ENCODE assay signal across 13 mouse cellular contexts in the genomic region with DNA sequence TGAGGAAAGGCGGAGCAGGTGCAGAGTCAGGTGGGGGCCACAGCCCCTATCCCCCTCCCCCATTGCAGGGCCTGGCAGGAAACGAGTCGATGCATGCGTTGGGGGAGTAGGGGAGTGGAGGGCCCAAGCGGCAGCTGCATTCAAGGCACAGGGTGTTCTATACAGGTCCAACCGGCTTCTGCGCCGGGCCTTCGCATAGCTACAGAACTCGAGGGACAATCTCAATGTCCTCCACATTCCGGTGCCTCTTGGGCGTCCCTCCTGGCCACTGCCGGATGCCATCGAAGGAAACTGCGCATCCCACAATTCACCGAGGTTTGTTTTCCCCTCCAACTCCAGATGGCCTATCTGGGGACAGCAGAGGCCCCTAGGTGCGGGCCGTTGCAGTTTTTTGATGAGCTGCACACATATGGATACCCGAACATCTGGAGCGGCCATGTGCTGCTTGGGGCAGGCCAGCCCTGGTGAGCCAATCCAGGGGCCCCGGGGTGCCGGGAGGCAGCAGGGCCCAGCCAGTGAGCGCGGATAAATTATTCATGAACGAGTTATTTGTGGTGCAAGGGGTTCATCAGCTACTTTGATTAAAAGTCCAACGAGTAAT.
DNase-seq lines count a peak whose midpoint lies in the region; ATAC-seq and TF ChIP-seq lines count a peak whose summit lies in the region.
"Had no signal": no experiment of that assay in that cellular context is flagged by ENCODE, and none has a peak within 500 bp of the region (broad histone marks: within the 10 kb centered on the region; RNA-seq: fewer than 3 reads in every experiment).

No protein-coding gene starts in this region.

- WGBS in intestine, postnatal 0 days, result 32% methylated on average over 26 of the region's 26 CpGs
- WGBS in intestine, embryonic 16.5 days, result 18% methylated on average over 26 of the region's 26 CpGs
- 13% methylated on average over 26 of the region's 26 CpGs for WGBS in forebrain, embryonic 11.5 days
- WGBS in limb, embryonic 15.5 days, result 14% methylated on average over 26 of the region's 26 CpGs

- no peak overlapping the region for H3K27ac ChIP-seq in intestine, postnatal 0 days (ENCODE audit: low read depth, low read length)
- H3K27ac ChIP-seq in intestine, embryonic 16.5 days (ENCODE audit: low read length), result no peak overlapping the region
- H3K27ac ChIP-seq in forebrain, embryonic 11.5 days (ENCODE audit: low read depth, low read length), result no peak overlapping the region
- H3K27ac ChIP-seq in limb, embryonic 15.5 days, result 0 out of 2 replicates have a peak overlapping the region, but pooled peaks have one; percentile 48

- H3K9me3 ChIP-seq in intestine, postnatal 0 days (ENCODE audit: control insufficient read depth), result no peaks in the 10 kb centered on the region
- H3K9me3 ChIP-seq in intestine, embryonic 16.5 days (ENCODE audit: control insufficient read depth, low read length), result no peaks in the 10 kb centered on the region
- no peaks in the 10 kb centered on the region for H3K9me3 ChIP-seq in forebrain, embryonic 11.5 days (ENCODE audit: control insufficient read depth, low read length)
- no peaks in the 10 kb centered on the region for H3K9me3 ChIP-seq in limb, embryonic 15.5 days

- no peak for ATAC-seq in intestine, postnatal 0 days
- ATAC-seq in intestine, embryonic 16.5 days, result no peak
- ATAC-seq in forebrain, embryonic 11.5 days (replicated peaks; ENCODE audit: low FRiP score), result peak; percentile 65
- ATAC-seq in limb, embryonic 15.5 days (ENCODE audit: insufficient number of reproducible peaks, low FRiP score, low TSS enrichment, low read depth), result peak; percentile 56; the same call in 1 of the 2 replicates

- peaks cover 7% of the 10 kb centered on the region; the same call in 1 of the 2 replicates for H3K27me3 ChIP-seq in intestine, postnatal 0 days (replicated peaks; ENCODE audit: control insufficient read depth, insufficient read depth, low read length)
- peaks cover 11% of the 10 kb centered on the region; the same call in 1 of the 2 replicates for H3K27me3 ChIP-seq in intestine, embryonic 16.5 days (replicated peaks; ENCODE audit: control insufficient read depth, insufficient read depth, low read length)
- peaks cover 5% of the 10 kb centered on the region; the same call in 1 of the 2 replicates for H3K27me3 ChIP-seq in forebrain, embryonic 11.5 days (ENCODE audit: control insufficient read depth, insufficient read depth, low read length)
- 0 out of 2 replicates have a peak, but pooled peaks cover 11% of the 10 kb centered on the region for H3K27me3 ChIP-seq in limb, embryonic 15.5 days
- H3K27me3 ChIP-seq: CH12.LX had no signal

- H3K4me2 ChIP-seq in intestine, postnatal 0 days (replicated peaks; ENCODE audit: low read depth), result no peak overlapping the region
- no peak overlapping the region for H3K4me2 ChIP-seq in intestine, embryonic 16.5 days (ENCODE audit: low read depth, low read length)
- H3K4me2 ChIP-seq in forebrain, embryonic 11.5 days (ENCODE audit: low read depth, low read length, severe bottlenecking), result peak overlapping the region; percentile 40
- H3K4me2 ChIP-seq in limb, embryonic 15.5 days, result peak overlapping the region; percentile 19

- TF ChIP-seq CTCF in intestine, postnatal 0 days (IDR thresholded peaks at IDR 0.05; ENCODE audit: low read depth), result peak; percentile 26

- no peak overlapping the region for H3K4me3 ChIP-seq in intestine, postnatal 0 days (ENCODE audit: low read depth, low read length)
- H3K4me3 ChIP-seq in intestine, embryonic 16.5 days (ENCODE audit: low read length), result no peak overlapping the region
- H3K4me3 ChIP-seq in forebrain, embryonic 11.5 days (ENCODE audit: low read depth, low read length), result no peak overlapping the region
- no peak overlapping the region for H3K4me3 ChIP-seq in limb, embryonic 15.5 days
- H3K4me3 ChIP-seq: erythroblast, embryonic 14.5 days had no signal

- no peaks in the 10 kb centered on the region for H3K4me1 ChIP-seq in intestine, postnatal 0 days (replicated peaks; ENCODE audit: control insufficient read depth, insufficient read depth, low read length)
- H3K4me1 ChIP-seq in intestine, embryonic 16.5 days (ENCODE audit: control insufficient read depth, insufficient read depth, low read length), result 0 out of 2 replicates have a peak, but pooled peaks cover 2% of the 10 kb centered on the region
- H3K4me1 ChIP-seq in forebrain, embryonic 11.5 days (replicated peaks; ENCODE audit: control insufficient read depth, insufficient read depth, low read length), result peaks cover 16% of the 10 kb centered on the region
- H3K4me1 ChIP-seq in limb, embryonic 15.5 days, result peaks cover 14% of the 10 kb centered on the region

- H3K36me3 ChIP-seq in intestine, postnatal 0 days (ENCODE audit: control insufficient read depth, insufficient read depth), result no peaks in the 10 kb centered on the region
- H3K36me3 ChIP-seq in intestine, embryonic 16.5 days (ENCODE audit: control insufficient read depth, insufficient read depth, low read length), result no peaks in the 10 kb centered on the region
- no peaks in the 10 kb centered on the region for H3K36me3 ChIP-seq in forebrain, embryonic 11.5 days (ENCODE audit: control insufficient read depth, insufficient read depth, low read length)
- no peaks in the 10 kb centered on the region for H3K36me3 ChIP-seq in limb, embryonic 15.5 days

- H3K9ac ChIP-seq in intestine, postnatal 0 days (ENCODE audit: low read depth, low read length), result no peak overlapping the region
- H3K9ac ChIP-seq in intestine, embryonic 16.5 days (ENCODE audit: low read depth, low read length), result no peak overlapping the region
- no peak overlapping the region for H3K9ac ChIP-seq in forebrain, embryonic 11.5 days (ENCODE audit: low read length)
- H3K9ac ChIP-seq in limb, embryonic 15.5 days, result no peak overlapping the region

- peak; percentile 63 for DNase-seq in forebrain, embryonic 11.5 days (ENCODE audit: low spot score)
- peak; percentile 12 to 44 for DNase-seq in thymus, adult 18-20 months
- no peak for DNase-seq in adrenal gland, adult 8-10 months
- no peak for DNase-seq in gastrocnemius, postnatal 4 days (ENCODE audit: low spot score in 2 of 2)
- DNase-seq in urinary bladder, postnatal 10 days (ENCODE audit: low spot score), result no peak
- DNase-seq: adrenal gland, adult 2 months; kidney, adult 18-20 months; right cerebral cortex, postnatal 25 days had no signal

Comparison
In these comparisons a context has a peak if more than half of its experiments do, and no peak if none do; other contexts are left out.
1. ATAC-seq: peak in forebrain, embryonic 11.5 days (single experiment) and limb, embryonic 15.5 days (single experiment); none in intestine, postnatal 0 days (single experiment) and intestine, embryonic 16.5 days (single experiment).
2. H3K4me2 ChIP-seq: peak in forebrain, embryonic 11.5 days (single experiment) and limb, embryonic 15.5 days (single experiment); none in intestine, postnatal 0 days (single experiment) and intestine, embryonic 16.5 days (single experiment).
3. DNase-seq: peak in forebrain, embryonic 11.5 days (single experiment) and thymus, adult 18-20 months (2 of 2); none in adrenal gland, adult 8-10 months (single experiment), gastrocnemius, postnatal 4 days (0 of 2) and urinary bladder, postnatal 10 days (single experiment).